Mouse (Mus musculus): Measurements from ENCODE around the gene Trappc2l. TPM values are rescaled to one million over a fixed set of nuclear protein-coding genes. Genes with fewer than 3 reads are reported as not detected.

Trappc2l gene
- total RNA-seq, 1 experiment = 56.1 TPM

GRCm38 (mm10) chr8:122639521-122640248 is 28.2 kb downstream of the Trappc2l start:
- in situ Hi-C loops (cut with MboI; ENCODE audit: low sequenced_read_pairs in 2 of 2, unreplicated experiment in 2 of 2) = no loop called here
- H3K4me3 ChIP-seq (ENCODE audit: insufficient read depth in 1 of 2, low read depth in 1 of 2, low read length in 2 of 2, poor library complexity in 1 of 2, severe bottlenecking in 1 of 2) = no peak overlapping the region
- DNase-seq (ENCODE audit: low read depth, low spot score) = no peak

DNA sequence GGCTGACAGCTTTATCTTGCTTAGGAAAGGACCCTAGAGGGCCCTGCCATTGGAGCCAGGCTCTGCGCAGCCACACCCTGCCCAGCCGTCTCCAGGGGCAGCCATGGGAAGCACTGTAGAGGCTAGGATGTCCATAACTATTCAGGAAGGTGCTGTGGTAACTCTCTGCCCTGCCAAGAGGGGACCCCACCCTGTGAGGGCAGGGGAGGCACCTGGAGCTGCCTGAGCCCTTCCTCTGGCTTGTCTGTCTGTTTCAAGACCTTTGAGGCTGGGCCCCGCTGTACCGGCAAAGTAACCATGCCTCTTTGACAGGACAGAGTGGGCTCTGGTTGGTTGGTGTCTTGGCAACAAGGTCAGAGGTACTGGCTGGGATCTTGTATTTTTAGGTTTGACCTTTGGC is 29.4 kb downstream of the Trappc2l start:
- in situ Hi-C loops (cut with MboI; ENCODE audit: low sequenced_read_pairs in 2 of 2, unreplicated experiment in 2 of 2) = no loop called here
- Histone ChIP-seq H3K4me3 (ENCODE audit: insufficient read depth in 1 of 2, low read depth in 1 of 2, low read length in 2 of 2, poor library complexity in 1 of 2, severe bottlenecking in 1 of 2) (no peak overlapping the region), H3K9me3 (ENCODE audit: control insufficient read depth, insufficient read depth, low read depth, low read length) (no peaks in the 10 kb centered on the region), H3K4me1 (ENCODE audit: control insufficient read depth in 2 of 2, insufficient read depth in 2 of 2, low read length in 2 of 2, poor library complexity in 1 of 2) (peaks cover 0 to 13% of the 10 kb centered on the region in 2 experiments; a peak in 2 of 4 replicates), H3K9ac (ENCODE audit: insufficient read depth, low read depth, low read length, poor library complexity, severe bottlenecking) (no peak overlapping the region), H3K27ac (ENCODE audit: insufficient read depth, low read depth, low read length, poor library complexity, severe bottlenecking) (no peak overlapping the region), H3K36me3 (ENCODE audit: control insufficient read depth, insufficient read depth, low read length, poor library complexity, severe bottlenecking) (no peaks in the 10 kb centered on the region)
- TF ChIP-seq ZNF384 (IDR thresholded peaks at IDR 0.05; ENCODE audit: low read depth, low read length) (no peak), ZC3H11A (IDR thresholded peaks at IDR 0.05; ENCODE audit: borderline replicate concordance, low read depth, low read length) (no peak), MAFK (IDR thresholded peaks at IDR 0.05; ENCODE audit: insufficient read depth, low read depth, low read length) (no peak), CHD2 (IDR thresholded peaks at IDR 0.05; ENCODE audit: low read depth, low read length) (no peak), HCFC1 (IDR thresholded peaks at IDR 0.05; ENCODE audit: borderline replicate concordance, insufficient read depth, low read length) (no peak)
- DNase-seq (ENCODE audit: low read depth, low spot score) = no peak

More at GRCm38 (mm10) chr8:122639521-122640248, 28.2 kb downstream of the Trappc2l start:
- Histone ChIP-seq H3K36me3 (ENCODE audit: control insufficient read depth, insufficient read depth, low read length, poor library complexity, severe bottlenecking) (no peaks in the 10 kb centered on the region), H3K4me1 (ENCODE audit: control insufficient read depth in 2 of 2, insufficient read depth in 2 of 2, low read length in 2 of 2, poor library complexity in 1 of 2) (peaks cover 0 to 16% of the 10 kb centered on the region in 2 experiments; a peak in 2 of 4 replicates), H3K9me3 (ENCODE audit: control insufficient read depth, insufficient read depth, low read depth, low read length) (no peaks in the 10 kb centered on the region), H3K9ac (ENCODE audit: insufficient read depth, low read depth, low read length, poor library complexity, severe bottlenecking) (no peak overlapping the region), H3K27ac (ENCODE audit: insufficient read depth, low read depth, low read length, poor library complexity, severe bottlenecking) (no peak overlapping the region)
- TF ChIP-seq CHD2 (IDR thresholded peaks at IDR 0.05; ENCODE audit: low read depth, low read length) (no peak), MAFK (IDR thresholded peaks at IDR 0.05; ENCODE audit: insufficient read depth, low read depth, low read length) (no peak), ZC3H11A (IDR thresholded peaks at IDR 0.05; ENCODE audit: borderline replicate concordance, low read depth, low read length) (no peak), ZNF384 (IDR thresholded peaks at IDR 0.05; ENCODE audit: low read depth, low read length) (no peak), HCFC1 (IDR thresholded peaks at IDR 0.05; ENCODE audit: borderline replicate concordance, insufficient read depth, low read length) (no peak)

GRCm38 (mm10) chr8:122641406-122641805 is 30.0 kb downstream of the Trappc2l start:
- in situ Hi-C loops (cut with MboI; ENCODE audit: low sequenced_read_pairs in 2 of 2, unreplicated experiment in 2 of 2) = no loop called here
- TF ChIP-seq MAFK (IDR thresholded peaks at IDR 0.05; ENCODE audit: insufficient read depth, low read depth, low read length) = no peak
- TF ChIP-seq ZC3H11A (IDR thresholded peaks at IDR 0.05; ENCODE audit: borderline replicate concordance, low read depth, low read length) = no peak
- no peak for TF ChIP-seq CHD2 (IDR thresholded peaks at IDR 0.05; ENCODE audit: low read depth, low read length)
- TF ChIP-seq ZNF384 (IDR thresholded peaks at IDR 0.05; ENCODE audit: low read depth, low read length) = no peak
- TF ChIP-seq HCFC1 (IDR thresholded peaks at IDR 0.05; ENCODE audit: borderline replicate concordance, insufficient read depth, low read length) = no peak
- Histone ChIP-seq H3K4me1 (ENCODE audit: control insufficient read depth in 2 of 2, insufficient read depth in 2 of 2, low read length in 2 of 2, poor library complexity in 1 of 2) (peaks cover 0 to 13% of the 10 kb centered on the region in 2 experiments; a peak in 2 of 4 replicates), H3K27ac (ENCODE audit: insufficient read depth, low read depth, low read length, poor library complexity, severe bottlenecking) (no peak overlapping the region), H3K36me3 (ENCODE audit: control insufficient read depth, insufficient read depth, low read length, poor library complexity, severe bottlenecking) (no peaks in the 10 kb centered on the region), H3K9ac (ENCODE audit: insufficient read depth, low read depth, low read length, poor library complexity, severe bottlenecking) (no peak overlapping the region), H3K9me3 (ENCODE audit: control insufficient read depth, insufficient read depth, low read depth, low read length) (no peaks in the 10 kb centered on the region), H3K4me3 (ENCODE audit: insufficient read depth in 1 of 2, low read depth in 1 of 2, low read length in 2 of 2, poor library complexity in 1 of 2, severe bottlenecking in 1 of 2) (no peak overlapping the region)
- DNase-seq (ENCODE audit: low read depth, low spot score) = no peak

DNA sequence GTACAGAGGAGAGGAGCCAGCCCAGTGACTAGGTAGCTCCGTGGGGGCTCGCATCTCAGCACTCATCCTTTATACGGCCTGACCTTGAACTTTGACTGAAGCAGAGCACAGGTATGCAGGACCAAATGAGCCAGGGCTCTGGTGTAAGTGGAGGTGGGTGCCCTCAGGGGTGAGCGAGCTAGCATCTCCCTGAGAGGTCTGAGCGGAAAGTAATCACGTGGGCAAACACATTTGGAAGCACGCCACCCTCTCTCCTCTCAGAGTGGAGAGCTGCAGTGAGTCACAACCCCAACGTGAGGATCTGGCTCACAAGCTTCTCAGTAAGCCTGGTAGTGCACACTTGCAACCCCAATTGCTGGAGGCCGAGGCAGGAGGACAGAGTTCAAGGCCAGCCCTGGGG is 30.6 kb downstream of the Trappc2l start:
- TF ChIP-seq CHD2 (IDR thresholded peaks at IDR 0.05; ENCODE audit: low read depth, low read length) (no peak), MAFK (IDR thresholded peaks at IDR 0.05; ENCODE audit: insufficient read depth, low read depth, low read length) (no peak), ZNF384 (IDR thresholded peaks at IDR 0.05; ENCODE audit: low read depth, low read length) (no peak), HCFC1 (IDR thresholded peaks at IDR 0.05; ENCODE audit: borderline replicate concordance, insufficient read depth, low read length) (no peak), ZC3H11A (IDR thresholded peaks at IDR 0.05; ENCODE audit: borderline replicate concordance, low read depth, low read length) (no peak)
- Histone ChIP-seq H3K9ac (ENCODE audit: insufficient read depth, low read depth, low read length, poor library complexity, severe bottlenecking) (no peak overlapping the region), H3K9me3 (ENCODE audit: control insufficient read depth, insufficient read depth, low read depth, low read length) (no peaks in the 10 kb centered on the region), H3K27ac (ENCODE audit: insufficient read depth, low read depth, low read length, poor library complexity, severe bottlenecking) (no peak overlapping the region), H3K36me3 (ENCODE audit: control insufficient read depth, insufficient read depth, low read length, poor library complexity, severe bottlenecking) (no peaks in the 10 kb centered on the region), H3K4me1 (ENCODE audit: control insufficient read depth in 2 of 2, insufficient read depth in 2 of 2, low read length in 2 of 2, poor library complexity in 1 of 2) (peaks cover 0 to 11% of the 10 kb centered on the region in 2 experiments; a peak in 2 of 4 replicates), H3K4me3 (ENCODE audit: insufficient read depth in 1 of 2, low read depth in 1 of 2, low read length in 2 of 2, poor library complexity in 1 of 2, severe bottlenecking in 1 of 2) (no peak overlapping the region)
- no peak for DNase-seq (ENCODE audit: low read depth, low spot score)
- in situ Hi-C loops (cut with MboI; ENCODE audit: low sequenced_read_pairs in 2 of 2, unreplicated experiment in 2 of 2) = no loop called here

Measured in ES-E14 (cell line).